Mouse (Mus musculus) liver, adult 2 months (tissue): Measurements from ENCODE around the gene Shank3. TPM values are rescaled to one million over a fixed set of nuclear protein-coding genes. Genes with fewer than 3 reads are reported as not detected.

Source experiments
- DNase-seq: peaks from one replicate; pipeline ENCODE4 v3.0.0-alpha.2; 2011; ENCODE audit warnings: low read depth, low spot score; ENCODE audit errors: extremely low read depth
- H3K27ac ChIP-seq: fragments of 200-500 bp; replicated peaks from 2 replicates; pipeline ENCODE4 v1.5.1; 2012; ENCODE audit warnings: low read depth, mild to moderate bottlenecking, control low read depth, inconsistent platforms, low read length; ENCODE audit not compliant: insufficient read depth
- H3K27me3 ChIP-seq: fragments of 200-500 bp; 2 replicates; pipeline ENCODE4 v1.6.1; 2012; ENCODE audit warnings: mild to moderate bottlenecking, moderate library complexity, low read length, inconsistent platforms; ENCODE audit not compliant: control insufficient read depth, insufficient read depth
- H3K36me3 ChIP-seq: fragments of 200-500 bp; 2 replicates; pipeline ENCODE4 v1.6.1; 2012; ENCODE audit warnings: low read length, inconsistent platforms; ENCODE audit not compliant: control insufficient read depth, insufficient read depth
- H3K4me1 ChIP-seq: fragments of 200-500 bp; 2 replicates; pipeline ENCODE4 v1.6.1; 2011; ENCODE audit warnings: low read length; ENCODE audit not compliant: control insufficient read depth, insufficient read depth
- H3K4me3 ChIP-seq: fragments of 200-500 bp; 2 replicates; pipeline ENCODE4 v1.5.1; 2011; ENCODE audit warnings: low read depth, mild to moderate bottlenecking, control low read depth, low read length, moderate library complexity; ENCODE audit not compliant: insufficient read depth
- H3K79me2 ChIP-seq: fragments of 200-500 bp; 2 replicates; pipeline ENCODE4 v1.6.1; 2012; ENCODE audit warnings: inconsistent platforms, mild to moderate bottlenecking, low read length, moderate library complexity; ENCODE audit not compliant: control insufficient read depth, insufficient read depth
- H3K9ac ChIP-seq: fragments of 200-500 bp; 2 replicates; pipeline ENCODE4 v1.6.1; 2012; ENCODE audit warnings: low read depth, mild to moderate bottlenecking, control low read depth, inconsistent platforms, low read length
- CTCF ChIP-seq: fragments of 200-500 bp; IDR thresholded peaks from 2 replicates; pipeline ENCODE4 v1.5.1; 2011; ENCODE audit warnings: low read depth, low read length, control low read depth
- POLR2A ChIP-seq: fragments of 200-500 bp; IDR thresholded peaks from 2 replicates; pipeline ENCODE4 v1.6.1; 2011; ENCODE audit warnings: low read length, control low read depth; ENCODE audit not compliant: insufficient read depth; ENCODE audit errors: extremely low read depth
- WGBS: fragments of 180-500 bp; shearing (Covaris S2); methylation state at CpG from one replicate; pipeline ENCODE4 v1.1.7; 2018; 5-methylcytosine and 5-hydroxymethylcytosine counted together
- polyA plus RNA-seq: library from polyadenylated mRNA; depleted of rRNA; stranded (reverse); fragments of >200 nt; gene quantifications from 2 replicates; pipeline ENCODE4 v1.2.3, GENCODE M21; 2012
- total RNA-seq: library from RNA; depleted of rRNA; stranded (reverse); fragments of >200 nt; gene quantifications from 2 replicates; pipeline ENCODE4 v1.2.3, GENCODE M21; 2014

Shank3 gene
- total and polyA plus RNA-seq, 2 experiments, result 1.5 to 3.9 TPM

- 6% methylated on average over 8 of the region's 8 CpGs for WGBS
- DNase-seq, result peak; percentile 93
- Histone ChIP-seq H3K4me1 (peaks cover 15% of the 10 kb centered on the region), H3K79me2 (no peaks in the 10 kb centered on the region), H3K27ac (peak overlapping the region; percentile 61), H3K36me3 (no peaks in the 10 kb centered on the region), H3K4me3 (no peak overlapping the region), H3K27me3 (no peaks in the 10 kb centered on the region), H3K9ac (no peak overlapping the region)
- TF ChIP-seq CTCF (no peak), POLR2A (no peak)
Observed at GRCm38 (mm10) chr15:89480584-89480983, 18.8 kb upstream of the Shank3 start.

GRCm38 (mm10) chr15:89488182-89488581 is 11.2 kb upstream of the Shank3 start:
- TF ChIP-seq POLR2A, result no peak
- no peaks in the 10 kb centered on the region for H3K27me3 ChIP-seq
- no peak for DNase-seq
- no peak overlapping the region for H3K27ac ChIP-seq
- WGBS, result 76% methylated on average over 12 of the region's 12 CpGs
- H3K36me3 ChIP-seq, result no peaks in the 10 kb centered on the region
- no peak overlapping the region for H3K4me3 ChIP-seq
- no peaks in the 10 kb centered on the region; the same call in 1 of the 2 replicates for H3K4me1 ChIP-seq
- H3K79me2 ChIP-seq, result no peaks in the 10 kb centered on the region
- no peak overlapping the region for H3K9ac ChIP-seq

GRCm38 (mm10) chr15:89488611-89489117 is 10.8 kb upstream of the Shank3 start:
- TF ChIP-seq POLR2A (no peak), CTCF (no peak)
- no peak overlapping the region for H3K4me3 ChIP-seq
- no peaks in the 10 kb centered on the region; the same call in 1 of the 2 replicates for H3K4me1 ChIP-seq
- H3K9ac ChIP-seq, result no peak overlapping the region
- H3K27me3 ChIP-seq, result no peaks in the 10 kb centered on the region
- H3K36me3 ChIP-seq, result no peaks in the 10 kb centered on the region
- no peak overlapping the region for H3K27ac ChIP-seq
- DNase-seq, result no peak
- no peaks in the 10 kb centered on the region for H3K79me2 ChIP-seq
- WGBS, result 52% methylated on average over 14 of the region's 14 CpGs

DNA sequence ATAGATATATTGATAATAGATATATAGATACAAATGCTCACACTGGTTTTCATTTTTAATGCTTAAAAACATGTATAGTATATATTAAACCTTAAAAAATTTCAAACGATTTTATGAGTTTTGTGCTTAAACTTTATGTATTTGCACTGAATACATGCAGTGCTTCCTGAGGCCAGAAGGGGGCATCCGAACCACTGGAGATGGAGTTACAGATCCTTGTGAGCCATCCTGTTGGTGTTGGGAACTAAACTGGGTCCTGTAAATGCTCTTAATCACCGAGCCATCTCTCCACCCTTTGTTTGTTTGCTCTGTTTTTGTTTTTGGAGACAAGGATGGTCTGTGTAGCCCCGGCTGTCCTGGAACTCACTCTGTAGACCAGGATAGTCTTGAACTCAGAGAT is 4.5 kb upstream of the Shank3 start:
- DNase-seq, result no peak
- Histone ChIP-seq H3K27me3 (peaks cover 11% of the 10 kb centered on the region), H3K36me3 (no peaks in the 10 kb centered on the region), H3K27ac (no peak overlapping the region), H3K79me2 (no peaks in the 10 kb centered on the region), H3K9ac (no peak overlapping the region), H3K4me1 (no peaks in the 10 kb centered on the region), H3K4me3 (no peak overlapping the region)
- WGBS, result 80% methylated on average over 4 of the region's 4 CpGs
- TF ChIP-seq CTCF (peak; percentile 51; the same call in 1 of the 2 replicates), POLR2A (no peak)

- Histone ChIP-seq H3K27me3 (peaks cover 18% of the 10 kb centered on the region), H3K36me3 (no peaks in the 10 kb centered on the region), H3K27ac (no peak overlapping the region), H3K4me1 (no peaks in the 10 kb centered on the region; the same call in 1 of the 2 replicates), H3K79me2 (no peaks in the 10 kb centered on the region), H3K9ac (no peak overlapping the region), H3K4me3 (no peak overlapping the region)
- no peak for DNase-seq
- no peak for TF ChIP-seq CTCF
- no peak for TF ChIP-seq POLR2A
- 71% methylated on average over 4 of the region's 4 CpGs for WGBS
Observed at GRCm38 (mm10) chr15:89496131-89496530, 3.3 kb upstream of the Shank3 start.

GRCm38 (mm10) chr15:89496841-89497240 is 2.6 kb upstream of the Shank3 start:
- no peak overlapping the region for H3K4me3 ChIP-seq
- TF ChIP-seq POLR2A (no peak), CTCF (no peak)
- no peak overlapping the region for H3K9ac ChIP-seq
- peak overlapping the region; percentile 68 for H3K27ac ChIP-seq
- WGBS, result 69% methylated on average over 2 of the region's 2 CpGs
- no peaks in the 10 kb centered on the region for H3K36me3 ChIP-seq
- peaks cover 18% of the 10 kb centered on the region for H3K27me3 ChIP-seq
- H3K4me1 ChIP-seq, result no peaks in the 10 kb centered on the region; the same call in 1 of the 2 replicates
- H3K79me2 ChIP-seq, result no peaks in the 10 kb centered on the region
- DNase-seq, result no peak
